Mouse (Mus musculus) frontal cortex, postnatal 36 days (tissue): ENCODE measurements around the gene Dnah14.

Experiments
- DNase-seq, 2 experiments: peaks; one replicate each; pipeline ENCODE4 v3.0.0; 2022; ENCODE audit warnings: low spot score in 2 of 2

The Dnah14 gene

GRCm38 (mm10) chr1:181782600-181782999 is 206.2 kb downstream of the Dnah14 start:
- peak in 1 of 2 experiments; percentile 8 for DNase-seq

GRCm38 (mm10) chr1:181789952-181790351 is 213.6 kb downstream of the Dnah14 start:
- no peak for DNase-seq

GRCm38 (mm10) chr1:181793541-181793940 is 217.2 kb downstream of the Dnah14 start:
- DNase-seq: peak in 1 of 2 experiments; percentile 5

GRCm38 (mm10) chr1:181799911-181800310 is 223.6 kb downstream of the Dnah14 start:
- DNase-seq: no peak

GRCm38 (mm10) chr1:181800667-181801066 is 224.3 kb downstream of the Dnah14 start:
- DNase-seq: no peak

GRCm38 (mm10) chr1:181811481-181812223 is 235.3 kb downstream of the Dnah14 start:
- peak; percentile 20 to 44 for DNase-seq

- no peak for DNase-seq
Measured at GRCm38 (mm10) chr1:181826716-181827115, 250.4 kb downstream of the Dnah14 start.

GRCm38 (mm10) chr1:181828365-181828764 is 252.0 kb downstream of the Dnah14 start:
- DNase-seq: no peak

- peak in 1 of 2 experiments; percentile 23 for DNase-seq
Measured at GRCm38 (mm10) chr1:181832720-181833119, 256.4 kb downstream of the Dnah14 start.

GRCm38 (mm10) chr1:181833143-181833542 is 256.8 kb downstream of the Dnah14 start:
- no peak for DNase-seq

GRCm38 (mm10) chr1:181838111-181838510 is 261.8 kb downstream of the Dnah14 start:
- DNase-seq: no peak

GRCm38 (mm10) chr1:181839746-181840366 is 263.5 kb downstream of the Dnah14 start:
- no peak for DNase-seq

- no peak for DNase-seq
Measured at GRCm38 (mm10) chr1:181841396-181841795, 265.0 kb downstream of the Dnah14 start.

GRCm38 (mm10) chr1:181841864-181842672 is 265.7 kb downstream of the Dnah14 start:
- peak; percentile 94 to 96 for DNase-seq

GRCm38 (mm10) chr1:181842781-181843180 is 266.4 kb downstream of the Dnah14 start, which contains the start of gene Lbr:
Gene Lbr (minus strand): TSS chr1:181843046.
- no peak for DNase-seq

GRCm38 (mm10) chr1:181844874-181845547 is 268.7 kb downstream of the Dnah14 start:
- DNase-seq: no peak

GRCm38 (mm10) chr1:181845767-181846166 is 269.4 kb downstream of the Dnah14 start:
- DNase-seq: no peak

GRCm38 (mm10) chr1:181847396-181847795 is 271.0 kb downstream of the Dnah14 start:
- DNase-seq: no peak

- DNase-seq: no peak
Measured at GRCm38 (mm10) chr1:181848210-181848609, 271.9 kb downstream of the Dnah14 start.

GRCm38 (mm10) chr1:181850441-181850840 is 274.1 kb downstream of the Dnah14 start:
- DNase-seq: no peak

GRCm38 (mm10) chr1:181851521-181852310 is 275.4 kb downstream of the Dnah14 start:
- DNase-seq: peak; percentile 46 to 63
